Comparison of ENCODE assay signal across 12 mouse cellular contexts in genomic region chr13:52250371-52250770, GRCm38 (mm10).
DNase-seq lines count a peak whose midpoint lies in the region; ATAC-seq and TF ChIP-seq lines count a peak whose summit lies in the region.
"Had no signal": no experiment of that assay in that cellular context is flagged by ENCODE, and none has a peak within 500 bp of the region (broad histone marks: within the 10 kb centered on the region; RNA-seq: fewer than 3 reads in every experiment).

No protein-coding gene starts in this region.

- H3K36me3 ChIP-seq in heart, adult 2 months (ENCODE audit: control insufficient read depth, insufficient read depth, low read length), result no peaks in the 10 kb centered on the region
- no peaks in the 10 kb centered on the region for H3K36me3 ChIP-seq in heart, embryonic 11.5 days (ENCODE audit: control insufficient read depth, insufficient read depth, low read length)
- H3K36me3 ChIP-seq in lung, embryonic 14.5 days (ENCODE audit: insufficient read depth), result no peaks in the 10 kb centered on the region
- no peaks in the 10 kb centered on the region for H3K36me3 ChIP-seq in MEL (ENCODE audit: control insufficient read depth in 1 of 2, insufficient read depth in 2 of 2, low read length in 2 of 2)
- H3K36me3 ChIP-seq: heart, embryonic 15.5 days had no signal

- H3K9ac ChIP-seq in heart, adult 2 months (ENCODE audit: low read depth, low read length), result no peak overlapping the region
- no peak overlapping the region for H3K9ac ChIP-seq in heart, embryonic 11.5 days (ENCODE audit: low read depth, low read length)
- H3K9ac ChIP-seq in lung, embryonic 14.5 days, result no peak overlapping the region
- no peak overlapping the region for H3K9ac ChIP-seq in MEL (ENCODE audit: control insufficient read depth, low read depth, low read length, poor library complexity, severe bottlenecking)
- H3K9ac ChIP-seq: heart, embryonic 15.5 days had no signal

- H3K79me2 ChIP-seq in heart, adult 2 months (replicated peaks; ENCODE audit: control insufficient read depth, insufficient read depth, low read length), result no peaks in the 10 kb centered on the region
- H3K79me2 ChIP-seq in MEL (ENCODE audit: control insufficient read depth, insufficient read depth, low read length, poor library complexity), result no peaks in the 10 kb centered on the region

- TF ChIP-seq RAD21 in MEL (IDR thresholded peaks at IDR 0.05; ENCODE audit: low read depth, low read length), result peak; percentile 5

- no peaks in the 10 kb centered on the region for H3K4me1 ChIP-seq in heart, adult 2 months (ENCODE audit: control insufficient read depth, insufficient read depth, low read length)
- H3K4me1 ChIP-seq in heart, embryonic 11.5 days (ENCODE audit: control insufficient read depth, insufficient read depth, low read length), result no peaks in the 10 kb centered on the region
- H3K4me1 ChIP-seq in lung, embryonic 14.5 days (ENCODE audit: insufficient read depth), result no peaks in the 10 kb centered on the region
- no peaks in the 10 kb centered on the region for H3K4me1 ChIP-seq in MEL (ENCODE audit: control insufficient read depth in 1 of 2, insufficient read depth in 2 of 2, low read length in 2 of 2)
- H3K4me1 ChIP-seq: heart, embryonic 15.5 days had no signal

- ATAC-seq in heart, embryonic 11.5 days (replicated peaks; ENCODE audit: insufficient number of reproducible peaks, low FRiP score, low TSS enrichment), result no peak
- no peak for ATAC-seq in lung, embryonic 14.5 days (ENCODE audit: insufficient read depth)
- ATAC-seq in megakaryocyte progenitor cell, adult 5-6 weeks (replicated peaks; ENCODE audit: poor library complexity), result peak; percentile 86
- ATAC-seq: CD4-positive, CD25-positive, alpha-beta regulatory T cell, adult 4 months had no signal

- H3K9me3 ChIP-seq in heart, embryonic 11.5 days (replicated peaks; ENCODE audit: control insufficient read depth, low read length), result no peaks in the 10 kb centered on the region
- H3K9me3 ChIP-seq in lung, embryonic 14.5 days (ENCODE audit: low read depth, low read length), result no peaks in the 10 kb centered on the region
- H3K9me3 ChIP-seq in MEL (replicated peaks; ENCODE audit: insufficient read depth, low read length), result no peaks in the 10 kb centered on the region
- H3K9me3 ChIP-seq: heart, embryonic 15.5 days had no signal

- peak; percentile 53 for TF ChIP-seq CTCF in heart, adult 2 months (IDR thresholded peaks at IDR 0.05)
- TF ChIP-seq CTCF in lung, embryonic 14.5 days (IDR thresholded peaks at IDR 0.05; ENCODE audit: low read depth), result peak; percentile 29; the same call in 1 of the 2 replicates
- TF ChIP-seq CTCF in MEL (IDR thresholded peaks at IDR 0.05 in 2 of 3, conservative IDR thresholded peaks at IDR 0.05 in 1 of 3; ENCODE audit: control insufficient read depth in 1 of 3, insufficient read depth in 1 of 3, low read depth in 2 of 3, low read length in 3 of 3, poor library complexity in 1 of 3, severe bottlenecking in 1 of 3), result peak in 1 of 3 experiments; percentile 21; a peak in 2 of 6 replicates

- no peak overlapping the region for H3K4me3 ChIP-seq in heart, adult 2 months
- H3K4me3 ChIP-seq in heart, embryonic 11.5 days (ENCODE audit: low read depth, low read length), result no peak overlapping the region
- no peak overlapping the region for H3K4me3 ChIP-seq in lung, embryonic 14.5 days (ENCODE audit: low read depth, low read length)
- no peak overlapping the region for H3K4me3 ChIP-seq in MEL (ENCODE audit: control insufficient read depth in 1 of 2, insufficient read depth in 1 of 2, low read depth in 2 of 2, low read length in 2 of 2)
- H3K4me3 ChIP-seq: erythroblast, embryonic 14.5 days; heart, embryonic 15.5 days had no signal

- WGBS in heart, adult 2 months, result 53% methylated on average over 4 of the region's 4 CpGs
- 56% methylated on average over 4 of the region's 4 CpGs for WGBS in heart, embryonic 11.5 days (ENCODE audit: insufficient replicate concordance)
- 46% methylated on average over 4 of the region's 4 CpGs for WGBS in lung, embryonic 14.5 days

- H3K4me2 ChIP-seq in heart, embryonic 11.5 days, result no peak overlapping the region
- no peak overlapping the region for H3K4me2 ChIP-seq in lung, embryonic 14.5 days
- H3K4me2 ChIP-seq: heart, embryonic 15.5 days had no signal

- no peaks in the 10 kb centered on the region for H3K27me3 ChIP-seq in heart, adult 2 months (ENCODE audit: control insufficient read depth, insufficient read depth, low read length)
- H3K27me3 ChIP-seq in heart, embryonic 11.5 days (ENCODE audit: control insufficient read depth, insufficient read depth, low read length), result no peaks in the 10 kb centered on the region
- no peaks in the 10 kb centered on the region for H3K27me3 ChIP-seq in lung, embryonic 14.5 days (ENCODE audit: insufficient read depth, low read length)
- H3K27me3 ChIP-seq in MEL (ENCODE audit: control insufficient read depth in 1 of 2, insufficient read depth in 2 of 2, low read length in 2 of 2), result no peaks in the 10 kb centered on the region
- H3K27me3 ChIP-seq: heart, embryonic 15.5 days had no signal

- no peak overlapping the region for H3K27ac ChIP-seq in heart, adult 2 months
- no peak overlapping the region for H3K27ac ChIP-seq in heart, embryonic 11.5 days (ENCODE audit: low read depth, low read length)
- no peak overlapping the region for H3K27ac ChIP-seq in lung, embryonic 14.5 days (ENCODE audit: low read depth)
- no peak overlapping the region for H3K27ac ChIP-seq in MEL (ENCODE audit: control insufficient read depth, low read depth, low read length)
- H3K27ac ChIP-seq: heart, embryonic 15.5 days had no signal

- intact Hi-C loops in heart, adult 2 months (cut with DNase I), result no loop called here

- DNase-seq in heart, adult 2 months, result no peak
- no peak for DNase-seq in lung, embryonic 14.5 days
- DNase-seq in lung, adult 18-20 months, result no peak
- DNase-seq in MEL (ENCODE audit: low read depth, low spot score), result no peak
- no peak for DNase-seq in frontal cortex, postnatal 10 days (ENCODE audit: low spot score in 2 of 2)
- DNase-seq in spleen, adult 12 weeks (ENCODE audit: low spot score), result no peak
- DNase-seq: cerebellum, postnatal 25 days had no signal

- no peak for TF ChIP-seq POLR2A in heart, adult 2 months (IDR thresholded peaks at IDR 0.05; ENCODE audit: insufficient read depth, low read depth, low read length)
- no peak for TF ChIP-seq POLR2A in MEL (IDR thresholded peaks at IDR 0.05; ENCODE audit: control insufficient read depth in 1 of 2, insufficient read depth in 1 of 2, low read depth in 1 of 2, low read length in 2 of 2, poor library complexity in 1 of 2)

- TF ChIP-seq EP300 in heart, adult 2 months (IDR thresholded peaks at IDR 0.05; ENCODE audit: insufficient read depth, low read depth, low read length), result no peak
- no peak for TF ChIP-seq EP300 in MEL (IDR thresholded peaks at IDR 0.05; ENCODE audit: low read depth in 1 of 2, low read length in 2 of 2)

TF ChIP-seq in MEL, 35 proteins besides CTCF, POLR2A, EP300 and RAD21:
- TF ChIP-seq ZMIZ1 (IDR thresholded peaks at IDR 0.05; ENCODE audit: low read depth, low read length), result no peak
- peak; percentile 39; the same call in 1 of the 2 replicates for TF ChIP-seq SMC3 (IDR thresholded peaks at IDR 0.05; ENCODE audit: low read depth, low read length)
- no peak for TF ChIP-seq MXI1 (IDR thresholded peaks at IDR 0.05; ENCODE audit: low read depth, low read length)
